Mouse (Mus musculus): ENCODE measurements at regions not wholly inside any gene's neighbourhood (a gene's known extent, or its start where the extent isn't known, plus 50 kb on each side); places are given as distances from the start of the nearest gene placed in this dataset.
"Not testable (repeated sequence)": the region's sequence is repeated elsewhere in the genome, so short reads cannot be mapped to it uniquely, and the experiment has no call there.

GRCm38 (mm10) chr4:6600766-6601367 is 1638.0 kb downstream of the Car8 start:
- DNase-seq, result no peak

DNA sequence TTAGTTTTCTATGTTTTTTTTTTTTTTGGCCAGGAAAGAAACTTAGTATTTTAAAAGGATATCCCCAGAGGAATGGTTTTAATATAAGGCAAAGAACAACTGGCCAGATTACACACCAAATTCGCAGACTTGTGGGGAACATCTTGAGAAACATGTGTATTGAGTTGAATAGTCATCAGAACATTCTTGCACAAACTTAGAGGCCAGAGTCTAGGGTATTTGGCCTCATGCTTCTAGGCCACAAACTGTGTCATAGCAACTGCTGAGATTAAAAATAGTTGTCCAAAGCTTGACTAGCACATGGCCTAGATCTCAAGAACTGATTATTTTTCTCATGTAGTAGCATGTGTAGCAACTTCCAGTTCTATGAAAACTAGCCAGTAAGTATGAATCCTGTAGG is 1642.5 kb downstream of the Car8 start:
- peak; percentile 13 for DNase-seq

DNA sequence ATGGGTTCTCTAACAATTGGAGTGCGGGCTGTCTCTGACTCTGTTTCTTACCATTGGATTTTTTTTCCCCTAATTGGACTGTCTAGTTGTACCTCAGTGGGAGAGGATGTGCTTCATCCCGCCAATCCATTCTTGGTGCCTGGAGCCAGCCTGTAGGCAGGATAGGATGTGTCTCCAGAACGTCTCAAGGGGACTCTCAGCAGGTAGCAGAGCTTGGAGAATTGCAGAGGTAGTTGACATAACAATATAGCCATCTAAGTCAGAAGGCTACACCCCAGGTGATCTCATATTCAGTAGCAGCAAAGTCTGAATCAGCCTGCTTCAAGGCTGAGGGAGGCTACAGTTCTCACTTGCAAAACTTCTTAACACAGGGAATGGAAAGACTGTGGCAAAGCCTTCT is 1646.0 kb downstream of the Car8 start:
- not testable (repeated sequence) for DNase-seq

GRCm38 (mm10) chr4:6561604-6562357 is 1677.1 kb downstream of the Car8 start:
- DNase-seq, result no peak

DNA sequence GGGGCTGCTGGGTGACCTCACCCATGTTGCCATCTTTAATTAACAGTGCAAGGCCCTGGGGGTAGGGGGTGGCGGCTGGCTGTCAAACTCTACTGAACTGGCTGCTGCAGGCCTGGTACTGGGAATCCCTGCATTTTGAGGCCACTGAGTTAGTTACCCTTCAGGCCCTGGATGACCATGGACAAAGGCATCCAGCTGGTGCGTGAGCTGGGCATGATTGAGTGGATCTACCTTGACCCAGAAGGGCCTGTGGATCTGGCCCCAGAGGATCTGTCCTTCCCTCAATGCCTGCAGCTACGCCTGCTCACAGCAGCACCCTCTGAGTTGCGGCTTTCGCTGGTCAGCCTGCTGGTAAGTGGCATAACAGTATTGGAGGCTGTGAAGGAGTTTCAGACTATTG is 1699.2 kb downstream of the Car8 start:
- DNase-seq, result no peak

- no peak for DNase-seq
Observed at GRCm38 (mm10) chr4:6532441-6532840, 1706.4 kb downstream of the Car8 start.

DNA sequence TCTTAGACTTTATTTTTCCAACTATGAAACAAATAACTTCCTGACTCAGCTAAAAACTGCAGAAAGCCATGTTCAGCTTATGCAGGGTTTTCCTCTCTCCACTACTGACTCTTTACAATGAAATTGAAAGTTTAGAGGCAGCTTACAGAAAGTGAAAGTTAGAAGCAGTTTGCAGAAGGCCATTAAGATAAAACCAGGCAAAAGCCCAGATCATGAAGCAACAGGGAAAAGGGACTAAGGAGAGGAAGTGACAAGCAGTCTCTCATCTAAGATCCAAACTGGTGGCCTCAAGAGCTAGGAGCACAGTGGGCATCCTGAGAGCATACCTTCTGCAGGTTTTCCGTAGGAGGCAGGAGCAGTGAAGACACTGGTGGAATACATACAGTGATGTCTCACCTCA is 1721.2 kb downstream of the Car8 start:
- DNase-seq, result no peak

DNA sequence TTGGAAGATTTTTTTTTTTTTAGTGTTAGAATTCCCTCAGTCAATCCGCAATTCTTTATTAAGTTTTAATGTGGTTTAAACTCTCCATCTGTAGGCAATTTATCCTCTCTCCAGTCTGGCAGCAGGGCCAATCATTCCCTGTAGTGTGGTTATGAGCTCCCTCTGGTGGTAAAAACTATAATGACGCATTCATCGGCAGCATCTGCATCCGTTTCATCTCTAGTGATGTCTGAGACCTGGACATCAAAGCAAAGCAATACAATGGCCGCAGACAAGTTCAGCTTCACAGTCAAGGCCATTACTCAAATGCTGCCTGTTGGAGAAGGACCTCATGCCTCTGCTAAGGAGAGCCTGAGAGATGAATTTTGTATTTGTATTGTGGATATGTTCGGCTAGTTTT is 1721.7 kb upstream of the Impad1 start:
- DNase-seq, result peak; percentile 32

GRCm38 (mm10) chr4:6513635-6514034 is 1720.5 kb upstream of the Impad1 start:
- DNase-seq, result no peak

GRCm38 (mm10) chr4:6512749-6513364 is 1719.7 kb upstream of the Impad1 start:
- peak; percentile 62 for DNase-seq

- DNase-seq, result peak; percentile 13
Observed at GRCm38 (mm10) chr4:6508091-6508490, 1714.9 kb upstream of the Impad1 start.
